Mouse (Mus musculus): Measurements from ENCODE around the gene Foxp1. TPM values are rescaled to one million over a fixed set of nuclear protein-coding genes. Genes with fewer than 3 reads are reported as not detected.

Gene Foxp1
- polyA plus RNA-seq, 2 experiments = 101 to 166 TPM

DNA sequence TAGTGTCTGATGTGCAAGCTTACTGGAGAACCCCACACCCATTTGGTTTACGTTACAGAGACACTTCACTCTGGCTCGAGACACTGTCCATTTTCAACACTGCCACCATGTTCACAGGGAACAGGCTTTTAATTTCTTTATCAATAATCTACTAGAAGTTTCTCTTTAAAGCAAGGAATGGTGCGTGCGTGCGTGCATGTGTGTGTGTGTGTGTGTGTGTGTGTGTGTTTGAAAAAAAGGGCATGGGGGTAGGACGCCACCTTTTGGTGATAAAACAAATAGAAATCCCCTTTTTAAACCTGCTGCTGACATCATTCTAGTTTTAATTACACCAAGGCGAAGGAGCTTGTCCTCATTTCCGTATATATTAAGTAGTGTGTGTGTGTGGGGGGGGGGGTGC, 2.8 kb upstream of the Foxp1 start:
- TF ChIP-seq POLR2A (IDR thresholded peaks at IDR 0.05; ENCODE audit: borderline replicate concordance, extremely low read depth, insufficient read depth, insufficient read length) = no peak
- H3K27ac ChIP-seq (replicated peaks; ENCODE audit: low read depth, low read length) = no peak overlapping the region
- H3K4me1 ChIP-seq (ENCODE audit: control insufficient read depth, insufficient read depth, low read length) = no peaks in the 10 kb centered on the region
- H3K27me3 ChIP-seq (ENCODE audit: control insufficient read depth, insufficient read depth, low read length) = no peaks in the 10 kb centered on the region
- no peak for ATAC-seq (ENCODE audit: low FRiP score, low read depth)
- H3K9me3 ChIP-seq (ENCODE audit: control insufficient read depth, low read length) = no peaks in the 10 kb centered on the region; the same call in 1 of the 2 replicates
- H3K36me3 ChIP-seq (ENCODE audit: control insufficient read depth, insufficient read depth, low read length) = peaks cover 5% of the 10 kb centered on the region; the same call in 1 of the 2 replicates
- no peak overlapping the region for H3K9ac ChIP-seq (ENCODE audit: low read depth, low read length, severe bottlenecking)
- 42% methylated on average over 8 of the region's 8 CpGs for WGBS
- DNase-seq (ENCODE audit: low spot score) = no peak
- no peak overlapping the region for H3K4me2 ChIP-seq (replicated peaks; ENCODE audit: low read depth, low read length, severe bottlenecking)
- H3K4me3 ChIP-seq (replicated peaks; ENCODE audit: low read length) = no peak overlapping the region

DNA sequence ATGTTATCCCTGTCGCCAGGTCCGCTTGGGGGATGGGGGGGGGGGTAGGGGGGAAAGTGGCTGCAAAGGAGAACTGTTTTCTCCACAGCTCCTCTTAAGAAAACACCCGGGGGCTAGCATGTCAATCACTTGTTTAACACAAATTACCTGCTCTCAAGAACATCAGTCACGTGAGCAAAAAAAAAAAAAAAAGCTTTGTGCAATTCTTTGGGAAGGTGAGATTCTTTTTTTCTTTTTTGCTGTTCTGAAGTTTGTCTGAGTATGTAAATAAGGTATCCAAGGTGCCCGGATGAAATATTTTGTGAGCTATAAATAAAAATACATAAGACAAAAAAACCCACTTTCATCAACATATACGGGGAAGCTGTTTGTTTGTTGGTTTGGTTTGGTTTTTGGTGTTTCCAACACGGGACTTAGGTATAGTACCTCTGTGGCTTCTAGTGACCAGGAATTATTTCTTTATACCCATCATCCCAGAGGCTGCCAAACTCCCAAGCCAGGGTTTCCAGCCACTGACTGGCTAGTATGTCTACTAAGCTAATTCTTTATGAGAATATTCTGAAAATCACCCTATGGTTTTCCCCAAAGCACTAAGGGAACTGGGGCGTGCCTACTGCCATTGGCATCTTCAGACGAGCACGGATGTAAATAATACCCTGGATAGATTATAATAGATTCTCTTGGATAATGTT, 1.3 kb upstream of the Foxp1 start:
- no peak for TF ChIP-seq POLR2A (IDR thresholded peaks at IDR 0.05; ENCODE audit: borderline replicate concordance, extremely low read depth, insufficient read depth, insufficient read length)
- Histone ChIP-seq H3K4me1 (ENCODE audit: control insufficient read depth, insufficient read depth, low read length) (peaks cover 2% of the 10 kb centered on the region; the same call in 1 of the 2 replicates), H3K4me3 (replicated peaks; ENCODE audit: low read length) (peak overlapping the region; percentile 78), H3K9me3 (ENCODE audit: control insufficient read depth, low read length) (no peaks in the 10 kb centered on the region; the same call in 1 of the 2 replicates), H3K36me3 (ENCODE audit: control insufficient read depth, insufficient read depth, low read length) (peaks cover 5% of the 10 kb centered on the region; the same call in 1 of the 2 replicates), H3K4me2 (replicated peaks; ENCODE audit: low read depth, low read length, severe bottlenecking) (peak overlapping the region; percentile 67), H3K27me3 (ENCODE audit: control insufficient read depth, insufficient read depth, low read length) (no peaks in the 10 kb centered on the region), H3K27ac (replicated peaks; ENCODE audit: low read depth, low read length) (peak overlapping the region; percentile 98), H3K9ac (ENCODE audit: low read depth, low read length, severe bottlenecking) (peak overlapping the region; percentile 93)
- DNase-seq (ENCODE audit: low spot score) (no peak), ATAC-seq (ENCODE audit: low FRiP score, low read depth) (no peak)
- 29% methylated on average over 10 of the region's 10 CpGs for WGBS

DNA sequence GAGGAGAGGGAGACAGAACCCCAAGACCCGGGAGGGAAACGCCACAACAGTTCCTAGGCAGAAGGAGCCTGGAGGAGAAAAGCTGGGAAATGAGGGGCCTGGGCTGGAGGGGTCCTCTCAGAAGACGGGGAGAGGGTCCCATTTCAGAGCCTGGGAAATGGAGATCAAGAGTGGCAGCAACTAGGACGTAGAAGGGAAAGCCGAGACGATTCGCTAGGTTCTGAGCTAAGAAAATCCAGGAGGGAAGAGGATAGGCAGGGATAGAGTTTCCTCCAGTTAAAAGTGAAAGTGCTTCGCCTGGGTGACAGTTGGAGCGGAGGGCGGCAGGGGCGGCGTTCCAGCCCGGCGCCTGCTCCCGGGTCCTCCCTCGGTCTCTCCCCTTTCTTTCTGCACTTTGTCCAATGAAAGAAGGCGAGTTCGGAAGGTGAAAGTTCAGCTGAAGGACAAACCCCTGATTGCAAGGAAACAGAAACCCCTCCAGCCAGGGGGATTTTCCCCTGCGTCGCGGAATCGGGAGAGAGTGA, 650 bp upstream of the Foxp1 start:
- peaks cover 5% of the 10 kb centered on the region; the same call in 1 of the 2 replicates for H3K36me3 ChIP-seq (ENCODE audit: control insufficient read depth, insufficient read depth, low read length)
- peak; percentile 69 for DNase-seq (ENCODE audit: low spot score)
- H3K9me3 ChIP-seq (ENCODE audit: control insufficient read depth, low read length) = no peaks in the 10 kb centered on the region; the same call in 1 of the 2 replicates
- peak overlapping the region; percentile 78 for H3K4me3 ChIP-seq (replicated peaks; ENCODE audit: low read length)
- peak overlapping the region; percentile 93 for H3K9ac ChIP-seq (ENCODE audit: low read depth, low read length, severe bottlenecking)
- WGBS = under 1% methylated on average over 22 of the region's 22 CpGs
- peak; percentile 56 for ATAC-seq (ENCODE audit: low FRiP score, low read depth)
- no peaks in the 10 kb centered on the region for H3K27me3 ChIP-seq (ENCODE audit: control insufficient read depth, insufficient read depth, low read length)
- H3K27ac ChIP-seq (replicated peaks; ENCODE audit: low read depth, low read length) = peak overlapping the region; percentile 98
- peak overlapping the region; percentile 67 for H3K4me2 ChIP-seq (replicated peaks; ENCODE audit: low read depth, low read length, severe bottlenecking)
- H3K4me1 ChIP-seq (ENCODE audit: control insufficient read depth, insufficient read depth, low read length) = peaks cover 2% of the 10 kb centered on the region; the same call in 1 of the 2 replicates
- 0 out of 2 replicates have a peak, but pooled peaks have one; percentile 24 for TF ChIP-seq POLR2A (IDR thresholded peaks at IDR 0.05; ENCODE audit: borderline replicate concordance, extremely low read depth, insufficient read depth, insufficient read length)

DNA sequence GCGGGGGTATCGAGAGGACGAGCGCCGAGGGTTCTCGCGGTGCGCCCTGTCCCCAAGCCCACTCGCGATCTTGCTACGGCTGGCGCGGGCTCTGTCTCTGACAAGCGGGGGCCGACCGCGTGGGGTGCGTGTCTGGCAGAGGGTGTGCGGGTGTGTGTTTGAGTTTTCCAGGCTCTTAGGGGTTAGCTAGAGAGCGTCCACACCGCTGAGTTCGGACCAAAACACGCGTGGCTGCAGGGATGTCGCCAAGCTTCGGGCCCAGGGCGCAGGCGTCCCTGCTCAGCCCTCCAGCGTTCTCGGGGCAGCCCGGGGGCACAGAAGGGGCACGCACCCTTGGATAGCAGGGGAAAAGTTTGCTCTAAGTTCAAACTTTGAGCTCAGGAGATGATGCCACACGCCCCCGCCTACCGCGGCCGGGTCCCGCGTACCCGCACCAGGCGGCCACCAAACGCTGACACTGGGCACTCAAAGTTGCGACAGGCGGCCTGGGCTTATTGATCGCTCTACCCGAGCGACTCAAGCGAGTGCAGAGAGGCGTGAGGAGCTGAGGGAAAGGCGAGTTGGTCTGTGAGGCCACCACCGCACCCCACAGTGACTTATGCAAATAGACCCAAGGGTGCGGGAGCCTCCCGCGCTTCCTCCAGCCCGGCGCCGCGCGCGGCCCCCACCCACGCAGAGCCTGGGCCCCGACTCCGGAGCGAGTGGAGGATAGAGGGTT, 721 bp downstream of the Foxp1 start:
- peak overlapping the region; percentile 67 for H3K4me2 ChIP-seq (replicated peaks; ENCODE audit: low read depth, low read length, severe bottlenecking)
- ATAC-seq (ENCODE audit: low FRiP score, low read depth) (peak; percentile 10; the same call in 1 of the 2 replicates), DNase-seq (ENCODE audit: low spot score) (no peak)
- H3K4me3 ChIP-seq (replicated peaks; ENCODE audit: low read length) = peak overlapping the region; percentile 78
- 0% methylated on average over 50 of the region's 64 CpGs for WGBS
- no peak for TF ChIP-seq POLR2A (IDR thresholded peaks at IDR 0.05; ENCODE audit: borderline replicate concordance, extremely low read depth, insufficient read depth, insufficient read length)
- no peaks in the 10 kb centered on the region for H3K9me3 ChIP-seq (ENCODE audit: control insufficient read depth, low read length)
- H3K36me3 ChIP-seq (ENCODE audit: control insufficient read depth, insufficient read depth, low read length) = no peaks in the 10 kb centered on the region; the same call in 1 of the 2 replicates
- H3K4me1 ChIP-seq (ENCODE audit: control insufficient read depth, insufficient read depth, low read length) = peaks cover 2% of the 10 kb centered on the region; the same call in 1 of the 2 replicates
- peak overlapping the region; percentile 98 for H3K27ac ChIP-seq (replicated peaks; ENCODE audit: low read depth, low read length)
- peak overlapping the region; percentile 93 for H3K9ac ChIP-seq (ENCODE audit: low read depth, low read length, severe bottlenecking)
- H3K27me3 ChIP-seq (ENCODE audit: control insufficient read depth, insufficient read depth, low read length) = no peaks in the 10 kb centered on the region

DNA sequence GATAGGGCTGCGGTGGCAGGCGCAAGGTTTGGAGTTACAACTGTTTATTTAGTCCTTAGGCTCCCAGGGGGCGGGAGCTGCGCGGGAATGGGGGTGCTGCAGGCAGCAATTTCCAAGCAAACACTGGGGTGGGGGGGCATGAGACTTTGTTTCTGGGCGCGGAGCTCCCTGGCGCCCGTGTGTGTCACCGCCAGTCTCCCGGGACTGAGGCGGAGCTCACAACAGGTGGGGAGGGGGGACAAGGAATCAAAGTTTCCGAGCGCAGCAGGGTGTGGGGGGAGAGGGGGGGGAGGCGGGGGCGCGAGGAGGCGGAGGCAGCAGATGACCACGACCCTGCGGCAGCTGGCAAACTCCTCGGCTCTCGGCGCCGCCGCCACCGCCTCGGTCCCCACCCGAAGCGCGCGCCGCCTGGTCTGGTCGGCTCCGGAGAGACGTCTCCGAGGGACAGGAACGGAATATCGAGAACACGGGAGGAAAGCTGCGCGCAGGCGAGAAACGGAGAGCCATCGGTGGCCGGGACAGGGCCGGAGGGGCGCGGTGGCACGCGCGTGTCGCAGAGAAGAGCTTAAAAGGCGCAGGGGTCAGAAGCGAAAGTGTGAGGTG, 1.4 kb downstream of the Foxp1 start:
- peak overlapping the region; percentile 93 for H3K9ac ChIP-seq (ENCODE audit: low read depth, low read length, severe bottlenecking)
- H3K36me3 ChIP-seq (ENCODE audit: control insufficient read depth, insufficient read depth, low read length) = no peaks in the 10 kb centered on the region; the same call in 1 of the 2 replicates
- DNase-seq (ENCODE audit: low spot score) = peak; percentile 76
- H3K4me2 ChIP-seq (replicated peaks; ENCODE audit: low read depth, low read length, severe bottlenecking) = peak overlapping the region; percentile 67
- 0 out of 2 replicates have a peak, but pooled peaks have one; percentile 14 for TF ChIP-seq POLR2A (IDR thresholded peaks at IDR 0.05; ENCODE audit: borderline replicate concordance, extremely low read depth, insufficient read depth, insufficient read length)
- peaks cover 2% of the 10 kb centered on the region; the same call in 1 of the 2 replicates for H3K4me1 ChIP-seq (ENCODE audit: control insufficient read depth, insufficient read depth, low read length)
- WGBS = under 1% methylated on average over 48 of the region's 54 CpGs
- H3K4me3 ChIP-seq (replicated peaks; ENCODE audit: low read length) = peak overlapping the region; percentile 78
- peak; percentile 62 for ATAC-seq (ENCODE audit: low FRiP score, low read depth)
- H3K9me3 ChIP-seq (ENCODE audit: control insufficient read depth, low read length) = no peaks in the 10 kb centered on the region
- no peaks in the 10 kb centered on the region for H3K27me3 ChIP-seq (ENCODE audit: control insufficient read depth, insufficient read depth, low read length)
- H3K27ac ChIP-seq (replicated peaks; ENCODE audit: low read depth, low read length) = peak overlapping the region; percentile 98
